Mouse (Mus musculus) left cerebral cortex, adult 18-20 months (tissue): ENCODE data around the gene Wdr75. TPM values are rescaled to one million over a fixed set of nuclear protein-coding genes. Genes with fewer than 3 reads are reported as not detected.
A peak's percentile ranks its signal among the peaks of the same experiment; 100 is the strongest.

Experiments
- DNase-seq, 2 experiments: peaks; one replicate each; pipeline ENCODE4 v3.0.0; 2021 to 2022; ENCODE audit warnings: low spot score in 2 of 2, mixed read lengths in 1 of 2
- total RNA-seq, 2 experiments: library from RNA; stranded (reverse); gene quantifications; 2 replicates each; pipeline ENCODE4 v1.2.3; 2021

Wdr75 gene
- total RNA-seq, 2 experiments from 2014 or later, result 39.4 to 42.1 TPM

DNA sequence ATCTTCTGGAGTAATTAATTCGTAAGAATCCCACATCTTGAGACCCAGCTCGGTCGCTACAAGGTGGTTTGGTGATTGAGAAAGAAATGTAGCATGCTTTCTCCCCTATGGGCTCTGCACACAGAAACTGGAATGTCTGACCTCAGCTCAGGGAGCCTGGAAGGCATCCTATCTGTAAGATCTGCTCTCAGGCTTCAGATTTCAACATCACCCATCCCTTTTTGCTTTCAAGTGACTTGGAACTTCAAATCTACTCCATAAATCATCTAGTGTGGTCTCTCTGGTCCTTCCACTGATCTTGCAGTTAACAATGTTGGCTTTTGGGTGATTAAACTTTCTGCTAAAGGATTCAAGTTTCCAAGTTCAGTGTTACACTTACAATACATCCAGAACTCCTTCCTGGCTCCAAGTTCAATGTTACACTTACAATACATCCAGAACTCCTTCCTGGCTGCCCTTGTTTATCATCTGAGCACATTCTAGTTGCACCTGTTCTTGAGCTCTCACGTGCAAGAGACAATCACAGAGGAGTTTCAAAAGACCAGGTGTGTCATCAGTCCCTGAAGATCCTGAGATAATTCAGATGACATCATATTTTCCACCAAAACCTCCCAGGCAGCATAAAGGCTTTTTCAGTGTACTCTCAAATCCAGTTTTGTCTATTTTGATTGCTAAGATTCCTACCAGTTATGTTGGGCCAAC is 40.5 kb downstream of the Wdr75 start:
- no peak for DNase-seq

DNA sequence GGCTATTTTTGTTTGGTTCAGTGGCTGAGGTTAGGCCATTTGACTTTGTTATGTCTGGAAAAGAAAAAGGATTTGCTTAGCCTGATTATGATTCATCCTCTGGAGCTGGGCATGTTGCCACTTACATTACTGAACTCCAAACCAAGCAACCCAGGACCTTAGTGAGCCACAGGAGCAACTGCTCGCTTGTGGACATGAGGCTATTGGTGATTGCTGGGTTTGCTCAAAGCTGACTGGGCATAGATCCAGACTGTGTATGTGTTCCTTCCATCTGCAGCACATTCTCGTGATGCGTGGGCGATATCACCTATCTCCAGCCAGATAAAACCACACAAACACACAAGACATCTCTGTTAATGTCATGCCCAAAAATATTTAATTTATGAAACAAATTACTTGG is 42.8 kb downstream of the Wdr75 start:
- DNase-seq, result peak; percentile 13 to 34

DNA sequence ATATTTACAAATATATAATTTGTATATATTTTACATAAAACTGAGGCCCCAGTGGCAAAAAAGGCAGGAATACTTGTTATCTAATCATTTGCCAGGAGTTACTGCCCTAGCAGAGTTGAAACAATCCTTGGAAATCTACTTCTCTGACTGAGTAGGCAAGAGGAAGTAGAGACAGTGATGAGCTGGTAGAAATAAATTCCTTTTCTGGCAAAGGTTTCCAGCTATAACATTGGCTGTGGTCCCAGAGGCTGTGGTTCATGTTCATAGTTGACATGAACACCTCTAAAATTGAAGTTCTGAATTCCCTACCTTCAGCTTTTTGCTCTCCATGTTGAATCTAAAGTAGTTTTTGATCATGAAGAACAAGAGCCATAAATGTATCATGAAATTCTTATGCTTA is 43.3 kb downstream of the Wdr75 start:
- DNase-seq, result no peak

DNA sequence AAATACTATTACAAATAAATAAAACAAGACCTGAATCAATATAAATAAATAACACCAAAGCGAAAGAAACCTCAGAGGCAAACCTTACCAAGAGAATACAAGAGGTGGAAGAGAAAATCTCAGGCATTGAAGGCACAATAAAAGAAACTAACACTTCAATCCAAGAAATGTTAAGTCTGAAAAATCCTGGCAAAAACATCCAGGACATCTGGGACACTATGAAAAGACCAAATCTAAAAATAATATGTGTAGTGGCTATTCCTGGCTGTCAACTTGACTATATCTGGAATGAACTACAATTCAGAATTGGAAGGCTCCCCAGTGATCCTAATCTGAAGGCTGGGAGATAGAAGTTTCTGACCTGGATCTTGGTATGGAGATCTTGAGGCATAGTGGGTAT is 50.5 kb downstream of the Wdr75 start:
- DNase-seq, result no peak

DNA sequence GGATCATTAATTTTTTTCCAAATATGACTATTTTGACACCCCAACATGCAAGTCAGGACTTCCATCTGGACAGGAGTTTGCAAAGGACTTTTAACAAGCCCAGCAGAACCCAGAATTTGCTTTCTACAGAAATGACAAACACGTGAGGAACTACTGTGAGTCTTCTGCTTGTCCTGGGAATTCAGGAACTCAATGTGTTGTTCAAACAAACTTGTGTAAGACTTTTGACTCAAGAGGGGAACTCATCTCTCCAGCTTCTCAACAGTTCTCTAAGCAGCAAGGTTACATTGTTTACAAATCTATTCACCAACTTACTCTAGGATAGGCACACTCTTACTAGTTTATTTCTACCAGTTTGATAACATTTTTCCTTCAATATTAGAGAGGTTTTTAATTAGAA is 63.1 kb downstream of the Wdr75 start:
- DNase-seq, result no peak

DNA sequence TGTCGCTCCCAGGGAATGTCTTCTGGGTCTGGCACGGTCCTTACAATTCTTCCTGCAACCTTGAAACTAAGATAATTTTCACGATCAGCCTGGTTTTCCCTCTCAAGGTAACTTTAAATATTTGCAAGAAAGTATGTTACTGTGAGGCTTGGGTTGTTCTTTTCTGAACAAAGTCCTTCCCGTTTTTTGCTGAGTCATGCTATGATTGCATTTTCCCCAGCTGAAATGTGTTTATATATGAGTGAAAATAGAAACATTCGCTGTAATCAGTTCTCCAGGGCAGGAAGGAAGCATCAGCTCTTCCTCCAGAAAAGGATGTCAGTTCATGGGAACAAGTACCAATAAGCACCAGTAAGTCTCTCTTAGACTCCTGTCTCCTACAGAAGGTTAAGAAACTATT is 65.4 kb downstream of the Wdr75 start:
- DNase-seq, result no peak

DNA sequence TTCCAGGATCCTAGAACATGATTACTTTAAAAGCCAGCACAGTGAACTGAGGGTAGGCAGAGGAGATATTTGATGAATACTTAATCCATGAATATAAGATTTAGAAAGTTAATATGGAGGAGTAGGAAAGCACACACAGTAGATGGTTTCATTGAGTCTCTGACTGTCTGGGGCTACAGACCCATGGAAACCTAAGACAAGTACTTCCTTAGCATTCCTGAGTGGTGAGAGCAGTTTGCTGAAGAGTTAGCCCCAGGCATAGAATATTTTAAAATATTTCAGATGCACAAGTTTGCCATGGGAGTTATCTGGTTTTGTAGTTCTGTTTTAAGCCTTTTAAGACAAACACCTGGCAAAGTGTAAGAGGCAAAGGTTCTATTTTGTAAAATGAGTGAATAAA is 66.2 kb downstream of the Wdr75 start:
- no peak for DNase-seq

DNA sequence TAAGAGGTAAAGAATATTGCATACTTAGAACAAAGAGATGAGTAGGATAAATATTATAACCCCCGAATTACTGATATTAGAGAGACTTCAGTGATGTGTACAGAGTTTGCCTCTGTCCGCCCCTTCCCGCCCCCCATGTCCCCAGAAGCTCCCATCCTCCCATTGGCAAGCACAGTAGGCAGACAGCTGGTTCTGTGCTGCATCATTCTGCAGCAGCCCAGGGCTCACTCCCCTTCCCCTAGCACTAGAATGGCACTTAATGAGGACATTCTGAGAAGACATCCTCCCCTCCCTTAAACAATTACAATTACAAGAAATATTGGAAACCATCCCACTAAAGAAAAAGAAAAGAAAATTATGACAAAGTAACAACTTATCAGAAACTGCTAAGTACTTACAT is 68.7 kb downstream of the Wdr75 start:
- no peak for DNase-seq

DNA sequence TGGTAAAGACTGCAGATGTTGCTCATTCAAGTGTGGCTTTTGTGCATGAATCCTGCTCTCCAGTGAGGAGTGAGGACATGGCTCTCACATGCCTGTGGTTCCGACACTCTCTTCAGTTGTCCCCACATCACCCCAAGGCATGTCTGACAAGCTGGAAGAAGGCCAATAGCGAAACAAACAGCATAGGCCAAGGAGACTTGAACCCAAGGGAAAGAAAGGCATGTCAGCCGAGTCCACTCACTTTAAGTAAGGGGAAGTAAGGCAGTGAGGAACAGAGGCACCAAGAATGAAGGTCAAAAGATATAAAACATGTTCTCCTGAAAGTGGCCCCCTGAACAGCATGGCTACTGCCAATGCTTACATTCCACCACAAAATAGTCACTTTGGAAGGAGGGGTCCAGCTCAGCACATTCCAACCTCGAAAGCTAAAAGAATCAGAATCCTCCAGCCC is 69.6 kb downstream of the Wdr75 start:
- no peak for DNase-seq

DNA sequence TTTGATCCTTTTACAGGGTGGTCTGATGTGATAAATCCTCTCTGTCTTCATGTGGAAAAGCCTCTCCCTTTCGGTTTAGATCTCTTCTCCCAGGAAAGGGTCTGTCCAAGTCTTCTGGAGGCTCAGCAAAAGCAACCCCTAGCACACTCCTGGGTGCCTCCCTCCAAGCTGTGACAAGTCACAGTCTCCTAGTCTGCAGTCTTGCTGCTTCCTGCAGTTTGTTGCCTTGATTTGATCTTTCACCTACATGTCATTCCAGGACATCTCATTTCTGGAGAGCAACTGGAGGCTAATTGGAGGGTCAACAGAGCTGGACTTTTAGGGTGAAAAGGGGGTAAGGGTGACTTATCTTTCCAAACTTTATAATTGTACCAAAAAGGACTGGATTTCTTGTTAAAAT is 70.3 kb downstream of the Wdr75 start:
- DNase-seq, result no peak

DNA sequence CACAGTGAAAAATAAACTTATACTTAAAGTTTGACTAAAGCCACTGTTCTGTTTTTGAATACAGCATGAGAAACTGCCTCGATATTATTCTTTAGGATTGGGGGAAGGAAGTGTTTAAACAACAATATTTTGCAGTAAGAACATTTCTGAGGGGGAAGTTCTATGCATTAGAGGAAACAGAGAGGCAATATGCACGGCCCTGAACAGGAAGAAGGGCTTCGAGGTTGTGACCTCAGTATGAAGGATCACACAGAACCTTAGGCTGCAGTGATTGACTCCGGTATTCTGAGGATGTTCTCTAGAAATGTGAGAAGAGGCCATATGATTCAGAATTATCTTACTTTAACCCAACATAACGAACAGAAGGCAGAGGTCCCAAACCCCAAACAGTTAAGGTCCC is 70.8 kb downstream of the Wdr75 start:
- no peak for DNase-seq

DNA sequence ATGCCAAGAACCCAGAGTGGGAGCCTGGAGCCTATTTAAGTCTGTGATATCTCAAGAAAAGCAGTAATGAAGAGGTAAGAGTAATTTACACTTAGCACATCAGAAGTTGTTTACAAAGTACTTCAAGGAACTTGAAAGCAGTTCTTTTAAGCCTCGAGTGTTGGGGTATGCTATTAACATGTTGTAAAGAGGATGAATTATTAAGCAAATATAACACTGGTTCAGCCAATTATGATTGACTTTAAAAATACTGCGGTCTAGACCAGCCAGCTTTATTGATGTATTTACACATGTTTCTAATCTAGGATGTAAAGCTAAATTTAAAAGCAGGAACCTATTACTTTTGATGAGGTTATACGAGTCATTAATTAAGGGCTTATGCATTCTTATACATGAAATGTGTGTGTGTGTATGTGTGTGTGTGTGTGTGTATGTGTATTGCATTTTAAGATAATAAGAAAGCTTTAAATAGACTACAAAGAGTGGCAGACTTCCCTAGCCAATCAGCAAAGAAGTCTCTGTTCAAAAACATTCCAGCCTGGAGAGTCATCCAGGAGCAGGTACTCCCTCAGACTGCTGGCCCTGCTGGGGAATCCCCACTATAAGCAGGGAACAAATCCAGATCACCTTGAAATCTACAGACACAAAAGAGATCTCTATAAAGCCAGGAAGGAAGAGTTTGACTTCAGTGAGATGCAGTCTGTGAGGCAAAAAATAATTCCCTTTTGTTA is 71.5 kb downstream of the Wdr75 start:
- DNase-seq, result no peak

DNA sequence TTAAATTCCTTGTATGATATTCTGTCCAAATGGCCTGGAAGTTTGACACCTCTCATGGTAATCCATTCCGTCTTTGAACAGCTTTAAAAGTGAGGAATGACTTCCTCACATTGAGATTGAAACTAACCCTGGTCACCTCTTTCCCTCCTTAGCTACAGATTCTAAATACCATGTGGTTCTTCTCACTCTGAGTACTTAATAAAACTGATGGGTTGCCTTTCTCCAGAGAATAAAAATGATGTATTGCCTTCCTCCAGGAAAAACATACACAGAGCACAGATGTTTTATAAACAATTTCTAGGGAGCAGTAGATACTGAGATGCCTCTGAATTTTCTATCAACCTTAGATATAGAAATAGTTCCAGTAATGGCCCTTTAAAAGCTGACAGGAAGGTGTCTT is 73.1 kb downstream of the Wdr75 start:
- no peak for DNase-seq

DNA sequence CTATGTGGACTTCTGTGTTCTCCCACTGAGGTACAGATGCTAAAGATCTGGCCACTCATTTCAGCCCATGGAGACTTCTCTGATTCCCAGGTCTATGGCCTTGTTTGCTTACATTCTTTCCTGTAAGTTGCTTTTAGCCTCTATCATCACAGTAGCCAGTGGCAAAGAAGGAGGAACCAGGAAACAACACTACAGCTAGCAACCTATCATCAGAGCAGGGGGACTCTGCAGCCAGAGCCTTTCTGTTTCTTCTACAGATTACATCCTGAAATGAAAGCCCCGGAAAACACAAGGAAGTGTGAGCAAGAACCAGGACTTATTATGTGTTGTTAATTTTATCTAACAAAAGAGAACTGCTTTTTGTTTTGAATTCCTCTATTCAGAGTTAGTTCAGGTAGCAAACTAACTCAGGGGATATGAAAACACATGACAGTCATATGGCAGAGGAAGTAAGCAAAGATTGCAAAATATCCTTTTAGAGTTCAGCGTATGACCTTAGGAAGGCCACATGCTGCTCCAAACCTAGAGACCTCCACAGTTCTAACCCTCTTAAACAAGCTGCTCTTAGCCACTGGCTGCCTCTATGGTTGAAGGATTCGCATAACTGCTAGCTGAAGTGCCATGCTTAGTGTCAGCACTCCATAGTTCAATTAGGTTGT is 73.6 kb downstream of the Wdr75 start:
- DNase-seq, result no peak

Other genes with a start within 250 kb of the Wdr75 start
- not detected for gene Gm5269, start 95.1 kb downstream of the Wdr75 start, total RNA-seq
- gene Slc40a1, start 131.4 kb downstream of the Wdr75 start, total RNA-seq, result 1 to 10 TPM; 6.9 to 8.0 TPM